Mouse (Mus musculus) midbrain, embryonic 15.5 days (tissue): ENCODE results near the gene Cdc14b. TPM values are rescaled to one million over a fixed set of nuclear protein-coding genes. Genes with fewer than 3 reads are reported as not detected.

Source experiments
- ATAC-seq: fragments of 200-750 bp; cut with Nextera tagmentation; replicated peaks from 2 replicates; pipeline ENCODE4 v1.8.0; 2017; ENCODE audit warnings: moderate TSS enrichment
- H3K27ac ChIP-seq: fragments of 300-500 bp; sonication (generic); 2 replicates; pipeline ENCODE4 v1.5.1; 2015; ENCODE audit warnings: mild to moderate bottlenecking, inconsistent platforms
- H3K27me3 ChIP-seq: fragments of 300-500 bp; sonication (generic); replicated peaks from 2 replicates; pipeline ENCODE4 v1.6.1; 2015; ENCODE audit warnings: inconsistent platforms
- H3K36me3 ChIP-seq: fragments of 300-500 bp; sonication (generic); replicated peaks from 2 replicates; pipeline ENCODE4 v1.6.1; 2015; ENCODE audit warnings: inconsistent platforms
- H3K4me1 ChIP-seq: fragments of 300-500 bp; sonication (generic); 2 replicates; pipeline ENCODE4 v1.6.1; 2015; ENCODE audit warnings: inconsistent platforms
- H3K4me2 ChIP-seq: fragments of 300-500 bp; sonication (generic); 2 replicates; pipeline ENCODE4 v1.6.1; 2015; ENCODE audit warnings: inconsistent platforms, mild to moderate bottlenecking, moderate library complexity
- H3K4me3 ChIP-seq: fragments of 300-500 bp; sonication (generic); 2 replicates; pipeline ENCODE4 v1.5.1; 2015; ENCODE audit warnings: mild to moderate bottlenecking, inconsistent platforms
- H3K9ac ChIP-seq: fragments of 300-500 bp; sonication (generic); 2 replicates; pipeline ENCODE4 v1.6.1; 2015; ENCODE audit warnings: mild to moderate bottlenecking, inconsistent platforms
- H3K9me3 ChIP-seq: fragments of 300-500 bp; sonication (generic); 2 replicates; pipeline ENCODE4 v1.6.1; 2016; ENCODE audit warnings: inconsistent platforms
- WGBS: fragments of 180-500 bp; shearing (Covaris S2); methylation state at CpG from one replicate; pipeline ENCODE4 v1.1.7; 2015; ENCODE audit warnings: mixed read lengths; 5-methylcytosine and 5-hydroxymethylcytosine counted together
- polyA plus RNA-seq: library from polyadenylated mRNA; unstranded; fragments of >200 nt; fragmentation: Nextera tagmentation; extraction: Ambion mirVana; gene quantifications from 2 replicates; pipeline ENCODE4 v1.2.1, GENCODE M21; 2015

Gene Cdc14b
- polyA plus RNA-seq, 1 experiment from 2014 or later: 2.4 TPM

DNA sequence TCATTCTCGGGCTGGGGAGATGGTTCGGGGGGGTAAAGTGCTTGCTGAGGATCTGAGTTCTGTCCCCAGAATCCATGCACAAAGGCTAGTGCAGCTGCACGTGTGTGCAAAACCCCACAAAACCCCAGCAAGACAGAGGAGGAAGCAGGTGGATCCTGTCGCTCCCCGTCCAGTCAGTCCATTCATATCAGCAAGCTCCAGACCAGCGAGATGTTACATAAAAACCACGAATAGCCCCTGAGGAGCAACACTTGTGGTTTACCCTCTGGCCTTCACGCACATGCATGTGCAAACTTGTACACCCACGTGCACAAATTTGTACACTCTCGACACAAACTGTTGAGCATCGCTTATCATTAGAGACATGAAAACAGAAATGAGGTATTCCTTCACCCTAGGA lies 34.8 kb upstream of the Cdc14b start:
- H3K4me3 ChIP-seq: no peak overlapping the region
- no peak overlapping the region for H3K9ac ChIP-seq
- H3K36me3 ChIP-seq: no peaks in the 10 kb centered on the region
- WGBS: 86% methylated on average over 11 of the region's 11 CpGs
- H3K4me2 ChIP-seq: no peak overlapping the region
- H3K9me3 ChIP-seq: no peaks in the 10 kb centered on the region
- no peak overlapping the region for H3K27ac ChIP-seq
- H3K4me1 ChIP-seq: peaks cover 11% of the 10 kb centered on the region
- ATAC-seq: no peak
- H3K27me3 ChIP-seq: no peaks in the 10 kb centered on the region

DNA sequence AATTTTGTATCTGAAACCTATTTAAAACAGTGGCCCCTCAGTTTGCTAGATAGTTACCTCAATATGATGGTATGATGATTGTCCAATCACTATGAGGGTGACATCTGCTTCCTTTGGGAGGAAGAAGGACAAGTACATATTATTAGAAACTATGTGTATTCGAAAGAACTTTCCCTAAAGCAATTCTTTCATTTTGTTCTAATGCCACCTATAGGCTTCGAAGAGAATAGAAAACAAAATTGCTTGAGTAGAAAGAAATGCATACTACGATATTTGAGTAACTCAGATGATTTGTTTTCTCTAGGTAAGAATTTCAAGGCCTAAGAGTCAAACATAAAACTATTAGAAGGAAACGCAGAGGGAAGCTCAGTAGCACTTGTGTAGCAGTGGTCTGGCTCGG lies 33.9 kb upstream of the Cdc14b start:
- WGBS: 66% methylated on average over 5 of the region's 5 CpGs
- Histone ChIP-seq H3K27ac (no peak overlapping the region), H3K9me3 (no peaks in the 10 kb centered on the region), H3K9ac (no peak overlapping the region), H3K4me1 (peaks cover 11% of the 10 kb centered on the region), H3K4me3 (no peak overlapping the region), H3K27me3 (no peaks in the 10 kb centered on the region), H3K4me2 (no peak overlapping the region), H3K36me3 (no peaks in the 10 kb centered on the region)
- no peak for ATAC-seq

DNA sequence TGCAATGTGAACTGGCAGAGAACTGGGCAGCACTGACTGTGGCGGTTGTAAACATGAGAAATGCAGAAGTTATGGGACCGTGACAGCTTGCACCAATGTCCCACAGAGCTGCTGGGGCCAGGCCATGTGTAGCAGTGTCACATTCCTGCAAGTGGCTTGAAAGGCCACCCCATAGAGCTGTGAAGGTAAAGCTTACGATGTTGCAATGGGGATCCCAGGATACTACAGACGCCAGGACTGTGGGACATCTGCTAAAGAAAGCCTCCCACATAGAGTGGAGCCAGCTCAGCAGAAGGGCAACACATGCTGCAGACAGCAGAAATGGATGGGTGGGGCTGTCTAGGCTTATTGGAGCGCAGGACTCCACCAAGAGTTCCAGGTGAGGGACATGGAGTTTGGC lies 32.4 kb upstream of the Cdc14b start:
- Histone ChIP-seq H3K4me1 (peaks cover 11% of the 10 kb centered on the region), H3K9ac (no peak overlapping the region), H3K36me3 (no peaks in the 10 kb centered on the region), H3K4me3 (no peak overlapping the region), H3K9me3 (no peaks in the 10 kb centered on the region), H3K27ac (no peak overlapping the region), H3K27me3 (no peaks in the 10 kb centered on the region), H3K4me2 (no peak overlapping the region)
- 86% methylated on average over 5 of the region's 5 CpGs for WGBS
- no peak for ATAC-seq

DNA sequence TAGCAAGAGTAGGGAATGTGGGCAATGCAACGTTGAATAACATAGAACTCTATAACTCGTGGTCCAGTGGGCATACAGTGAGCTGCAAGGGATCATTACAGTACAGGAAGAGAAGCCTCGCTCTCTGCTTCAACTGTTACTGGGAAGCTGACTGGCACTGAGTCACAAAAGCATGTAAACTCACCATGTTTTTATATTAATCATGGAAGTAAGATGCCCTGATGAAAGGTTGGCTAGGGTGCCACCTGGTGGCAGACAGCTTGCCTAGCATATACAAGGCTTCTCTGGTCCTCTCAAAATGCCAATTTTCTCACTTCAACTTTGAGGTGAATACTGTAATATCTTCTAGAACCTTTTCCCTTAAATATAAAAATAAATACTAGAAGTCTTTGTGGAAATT lies 31.0 kb upstream of the Cdc14b start:
- peaks cover 2% of the 10 kb centered on the region; the same call in 1 of the 2 replicates for H3K4me1 ChIP-seq
- no peak overlapping the region for H3K9ac ChIP-seq
- H3K4me3 ChIP-seq: no peak overlapping the region
- no peaks in the 10 kb centered on the region for H3K27me3 ChIP-seq
- H3K9me3 ChIP-seq: no peaks in the 10 kb centered on the region
- H3K36me3 ChIP-seq: no peaks in the 10 kb centered on the region
- no peak overlapping the region for H3K27ac ChIP-seq
- no peak overlapping the region for H3K4me2 ChIP-seq
- peak; percentile 57; the same call in 1 of the 2 replicates for ATAC-seq
- 74% methylated on average over 3 of the region's 3 CpGs for WGBS

DNA sequence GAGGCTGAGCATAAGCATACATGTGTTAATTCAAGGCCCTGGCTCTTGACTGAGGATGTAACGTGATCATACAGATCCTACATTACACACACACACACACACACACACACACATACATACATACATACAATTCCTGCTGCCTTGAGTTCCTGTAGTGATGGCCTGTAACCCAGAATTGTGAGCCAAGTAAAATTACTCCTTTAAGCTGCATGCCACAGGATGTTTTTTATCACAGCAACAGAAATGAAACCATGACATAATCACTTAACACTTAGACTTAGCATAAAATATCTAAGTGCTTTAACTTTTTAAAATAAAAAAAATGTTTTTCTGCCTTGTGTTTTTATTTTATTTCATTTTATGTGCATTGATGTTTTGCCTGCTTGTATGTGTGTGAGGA lies 24.0 kb upstream of the Cdc14b start:
- Histone ChIP-seq H3K4me3 (no peak overlapping the region), H3K4me1 (no peaks in the 10 kb centered on the region), H3K27me3 (no peaks in the 10 kb centered on the region), H3K9me3 (no peaks in the 10 kb centered on the region), H3K27ac (no peak overlapping the region), H3K4me2 (no peak overlapping the region), H3K36me3 (no peaks in the 10 kb centered on the region), H3K9ac (no peak overlapping the region)
- ATAC-seq: no peak
- 100% methylated on average over 1 of the region's 1 CpGs for WGBS

DNA sequence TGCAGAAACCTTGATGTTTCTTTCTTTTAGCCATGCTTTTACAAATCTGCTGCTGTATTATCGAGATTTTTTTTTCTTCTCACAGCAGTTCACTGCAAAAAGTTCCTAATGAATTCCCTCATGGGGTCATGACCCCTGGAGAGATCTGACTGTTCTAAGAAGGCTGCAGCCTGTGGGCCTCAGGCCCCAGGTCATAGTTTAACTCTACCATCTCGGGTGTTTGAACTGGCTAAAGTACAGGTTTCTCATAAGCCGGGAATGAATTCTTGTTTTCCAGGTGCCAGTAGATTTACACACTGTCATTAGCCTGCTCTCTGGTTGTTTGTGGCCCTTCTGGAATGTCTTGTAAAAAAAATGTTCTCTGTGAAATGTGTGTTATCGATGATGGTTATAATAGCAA lies 11.7 kb upstream of the Cdc14b start:
- 44% methylated on average over 4 of the region's 4 CpGs for WGBS
- no peak for ATAC-seq
- no peak overlapping the region for H3K4me2 ChIP-seq

DNA sequence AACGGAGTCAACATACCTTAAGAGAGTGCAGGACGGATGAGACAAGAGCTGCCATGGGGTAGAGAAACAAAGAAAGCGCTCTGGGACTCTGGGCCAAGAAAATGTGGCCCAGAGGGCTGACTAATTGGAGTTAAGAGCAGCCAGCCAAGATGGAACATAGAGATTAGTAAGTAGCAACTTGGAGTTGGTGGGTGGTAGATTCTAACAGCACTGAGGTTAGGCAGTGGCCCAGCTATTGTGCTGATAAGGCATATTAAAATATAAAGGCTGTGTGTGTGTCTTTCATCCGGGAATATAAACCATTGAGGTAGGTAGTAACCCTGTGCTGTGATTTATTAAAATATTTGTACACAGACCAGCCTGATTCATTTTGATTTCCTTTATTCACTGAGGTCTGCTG lies 11.2 kb upstream of the Cdc14b start:
- Histone ChIP-seq H3K9ac (no peak overlapping the region), H3K4me3 (no peak overlapping the region), H3K4me2 (no peak overlapping the region), H3K9me3 (no peaks in the 10 kb centered on the region), H3K4me1 (no peaks in the 10 kb centered on the region), H3K36me3 (no peaks in the 10 kb centered on the region), H3K27me3 (no peaks in the 10 kb centered on the region), H3K27ac (no peak overlapping the region)
- 82% methylated on average over 4 of the region's 4 CpGs for WGBS
- no peak for ATAC-seq

More for the DNA sequence above, 11.7 kb upstream of the Cdc14b start:
- H3K36me3 ChIP-seq: no peaks in the 10 kb centered on the region
- no peaks in the 10 kb centered on the region for H3K9me3 ChIP-seq
- H3K27ac ChIP-seq: no peak overlapping the region
- H3K9ac ChIP-seq: no peak overlapping the region
- H3K4me1 ChIP-seq: no peaks in the 10 kb centered on the region
- H3K4me3 ChIP-seq: no peak overlapping the region
- no peaks in the 10 kb centered on the region for H3K27me3 ChIP-seq

DNA sequence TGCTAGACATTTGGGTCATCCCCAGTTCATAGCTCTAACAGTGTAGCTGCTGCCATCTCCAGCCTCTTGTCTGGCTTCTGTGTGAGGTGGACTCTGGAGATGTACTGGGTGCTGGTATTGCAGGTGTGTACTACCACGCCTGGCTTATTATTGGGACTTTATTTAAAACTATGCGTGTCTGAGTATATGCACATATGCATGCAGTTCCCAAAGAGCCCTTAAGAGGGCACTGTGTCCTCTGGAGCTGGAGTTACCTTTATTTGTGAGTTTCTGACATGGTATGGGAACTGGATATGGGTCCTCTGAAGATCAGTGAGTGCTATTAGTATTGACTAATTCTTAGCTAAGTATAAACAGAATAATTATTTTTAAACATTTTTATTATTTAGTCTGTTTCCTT lies 9.6 kb upstream of the Cdc14b start:
- Histone ChIP-seq H3K4me1 (no peaks in the 10 kb centered on the region), H3K27ac (no peak overlapping the region), H3K4me2 (no peak overlapping the region), H3K9me3 (no peaks in the 10 kb centered on the region), H3K9ac (no peak overlapping the region), H3K36me3 (no peaks in the 10 kb centered on the region), H3K27me3 (no peaks in the 10 kb centered on the region), H3K4me3 (no peak overlapping the region)
- 95% methylated on average over 2 of the region's 2 CpGs for WGBS
- no peak for ATAC-seq

DNA sequence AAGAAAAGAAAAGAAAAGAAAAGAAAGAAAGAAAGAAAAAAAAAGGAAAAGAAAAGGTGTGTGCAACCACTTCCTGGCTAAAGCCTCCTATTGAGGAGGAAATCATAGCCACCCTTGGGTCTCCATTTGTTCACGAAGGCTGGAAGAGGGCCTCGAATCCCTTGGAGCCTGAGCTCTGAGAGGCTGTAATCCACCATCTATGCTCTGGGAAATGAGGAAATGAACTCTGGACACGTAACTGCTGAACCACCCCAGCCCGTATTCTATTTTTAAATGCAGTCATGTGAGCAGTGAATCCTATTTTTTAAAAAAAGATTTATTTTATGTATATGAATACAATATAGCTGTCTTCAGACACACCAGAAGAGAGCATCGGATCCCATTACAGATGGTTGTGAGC lies 5.8 kb upstream of the Cdc14b start:
- no peak overlapping the region for H3K27ac ChIP-seq
- no peaks in the 10 kb centered on the region for H3K36me3 ChIP-seq
- ATAC-seq: no peak
- H3K9me3 ChIP-seq: no peaks in the 10 kb centered on the region
- 88% methylated on average over 5 of the region's 5 CpGs for WGBS
- H3K4me2 ChIP-seq: no peak overlapping the region
- no peaks in the 10 kb centered on the region for H3K4me1 ChIP-seq
- no peak overlapping the region for H3K9ac ChIP-seq
- no peak overlapping the region for H3K4me3 ChIP-seq
- peaks cover 11% of the 10 kb centered on the region for H3K27me3 ChIP-seq

DNA sequence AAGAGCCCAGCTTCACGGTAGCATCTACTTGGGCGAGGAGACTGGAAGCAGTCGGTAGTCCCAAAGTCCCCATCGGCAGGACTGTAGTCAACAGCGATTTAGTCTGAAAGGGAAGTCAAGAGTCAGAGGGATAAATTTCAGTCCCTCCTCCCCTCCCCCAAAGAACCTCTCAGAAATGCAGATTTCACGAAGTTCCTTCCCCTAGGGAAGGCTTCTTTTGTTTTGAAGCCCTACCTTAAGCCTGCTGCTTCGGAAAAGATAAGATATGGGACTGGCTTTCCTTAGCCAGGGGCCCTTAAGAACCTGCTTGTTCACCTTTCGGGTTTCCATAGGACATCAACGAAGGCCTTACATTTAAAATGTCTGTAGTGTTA lies 651 bp upstream of the Cdc14b start:
- peak overlapping the region; percentile 79 for H3K4me3 ChIP-seq
- H3K4me1 ChIP-seq: peaks cover 19% of the 10 kb centered on the region
- H3K36me3 ChIP-seq: no peaks in the 10 kb centered on the region
- WGBS: 17% methylated on average over 9 of the region's 9 CpGs
- H3K4me2 ChIP-seq: peak overlapping the region; percentile 99
- H3K9me3 ChIP-seq: no peaks in the 10 kb centered on the region
- H3K27me3 ChIP-seq: peaks cover 28% of the 10 kb centered on the region
- H3K9ac ChIP-seq: no peak overlapping the region
- no peak overlapping the region for H3K27ac ChIP-seq
- no peak for ATAC-seq

DNA sequence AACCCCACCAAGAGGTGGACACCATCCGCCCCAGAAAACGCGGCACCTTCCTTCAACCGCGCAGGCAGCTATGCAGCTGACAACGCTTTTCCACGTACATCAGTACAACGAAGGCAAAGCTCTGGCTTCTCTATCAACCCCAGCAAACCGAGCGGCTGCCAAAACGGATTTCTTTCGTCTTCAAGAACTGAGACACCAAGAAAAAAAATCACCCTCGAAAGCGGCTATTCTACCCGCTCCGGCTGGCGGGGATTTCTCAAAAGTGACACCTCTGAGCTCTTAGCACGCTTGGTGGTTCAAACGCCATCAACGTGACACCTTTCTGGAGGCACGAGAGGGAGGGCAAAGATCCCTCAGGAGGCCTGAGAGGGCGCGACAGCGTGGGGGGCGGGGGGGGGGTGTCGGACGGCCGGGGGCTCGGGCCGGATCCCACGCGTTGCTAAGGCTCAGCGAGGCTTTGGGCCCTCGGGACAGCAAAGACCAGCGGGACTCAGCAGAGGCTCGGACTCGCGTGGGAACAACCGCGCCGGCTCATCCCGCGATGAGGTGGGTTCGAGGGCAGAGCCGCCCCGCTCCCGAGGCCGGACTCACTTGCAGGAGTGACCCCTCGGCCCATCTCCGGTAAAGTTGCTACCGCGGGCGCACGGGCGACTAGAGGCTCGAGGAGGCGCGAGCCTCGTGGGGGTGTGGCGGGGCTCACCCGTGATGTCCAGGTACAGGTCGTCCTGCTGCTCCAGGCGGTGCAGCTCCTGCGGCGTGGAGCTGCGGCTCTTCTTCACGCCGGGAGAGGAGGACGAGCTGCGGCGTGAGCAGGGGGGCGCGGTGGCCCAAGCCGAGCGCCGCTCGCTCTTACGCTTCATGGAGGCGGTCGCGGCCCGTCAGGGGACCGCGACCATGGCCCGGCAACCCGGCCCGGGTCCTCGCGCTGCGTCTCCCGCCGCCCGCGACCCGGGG lies 922 bp downstream of the Cdc14b start:
- no peaks in the 10 kb centered on the region for H3K36me3 ChIP-seq
- H3K27me3 ChIP-seq: peaks cover 28% of the 10 kb centered on the region
- H3K9ac ChIP-seq: peak overlapping the region; percentile 48
- no peaks in the 10 kb centered on the region for H3K9me3 ChIP-seq
- H3K27ac ChIP-seq: no peak overlapping the region
- ATAC-seq: peak; percentile 84
- H3K4me2 ChIP-seq: peak overlapping the region; percentile 99
- peaks cover 19% of the 10 kb centered on the region for H3K4me1 ChIP-seq
- WGBS: under 1% methylated on average over 93 of the region's 95 CpGs
- peak overlapping the region; percentile 79 for H3K4me3 ChIP-seq

DNA sequence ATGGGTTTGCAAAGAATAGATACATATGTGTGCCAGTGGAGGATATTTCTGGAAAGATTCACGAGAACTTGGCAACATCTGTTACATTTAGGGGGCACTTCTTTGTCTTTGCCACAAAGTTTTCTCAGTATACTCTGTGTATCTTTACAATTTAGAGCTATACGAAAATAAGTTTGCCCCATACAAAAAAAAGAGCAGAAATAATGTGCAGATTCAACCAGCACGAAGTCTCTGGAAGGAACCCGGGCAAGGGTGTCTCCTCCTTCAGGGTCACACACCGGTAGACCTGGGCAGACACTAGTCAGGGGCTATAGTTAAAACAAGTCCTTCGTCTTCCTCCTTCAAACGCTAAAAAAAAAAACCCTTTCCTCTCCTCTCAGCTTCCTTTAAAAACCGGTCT lies 1.7 kb downstream of the Cdc14b start:
- peaks cover 28% of the 10 kb centered on the region for H3K27me3 ChIP-seq
- peak overlapping the region; percentile 99 for H3K4me2 ChIP-seq
- no peaks in the 10 kb centered on the region for H3K9me3 ChIP-seq
- no peak overlapping the region for H3K27ac ChIP-seq
- WGBS: 50% methylated on average over 8 of the region's 8 CpGs
- no peak overlapping the region; the same call in 1 of the 2 replicates for H3K9ac ChIP-seq
- H3K36me3 ChIP-seq: no peaks in the 10 kb centered on the region
- peaks cover 19% of the 10 kb centered on the region for H3K4me1 ChIP-seq
- H3K4me3 ChIP-seq: peak overlapping the region; percentile 79; the same call in 1 of the 2 replicates
- no peak for ATAC-seq

DNA sequence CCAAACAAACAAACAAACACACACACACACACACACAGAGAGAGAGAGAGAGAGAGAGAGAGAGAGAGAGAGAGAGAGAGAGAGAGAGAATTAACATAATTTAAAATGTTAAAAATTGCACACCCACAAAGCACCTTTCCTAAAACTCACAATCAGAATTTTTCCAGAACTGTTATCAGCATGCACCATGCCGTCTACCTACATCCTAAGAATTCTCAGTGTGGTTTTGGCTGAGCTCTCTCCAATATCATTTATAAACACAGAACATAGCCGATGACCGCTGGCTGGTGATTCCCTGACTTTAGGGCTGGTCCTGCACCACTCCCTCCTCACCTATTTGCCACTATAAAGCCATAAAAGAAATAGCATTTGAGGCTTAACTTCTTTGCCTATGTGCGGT lies 6.7 kb downstream of the Cdc14b start:
- H3K27me3 ChIP-seq: peaks cover 7% of the 10 kb centered on the region; the same call in 1 of the 2 replicates
- H3K4me3 ChIP-seq: no peak overlapping the region
- H3K36me3 ChIP-seq: no peaks in the 10 kb centered on the region
- peaks cover under 1% of the 10 kb centered on the region; the same call in 1 of the 2 replicates for H3K4me1 ChIP-seq
- 78% methylated on average over 4 of the region's 4 CpGs for WGBS
- H3K9ac ChIP-seq: no peak overlapping the region
- no peak overlapping the region for H3K27ac ChIP-seq
- ATAC-seq: no peak
- no peak overlapping the region for H3K4me2 ChIP-seq
- no peaks in the 10 kb centered on the region for H3K9me3 ChIP-seq
